Mouse (Mus musculus) CH12.LX (cell line): ENCODE measurements at regions not wholly inside any gene's neighbourhood (a gene's known extent, or its start where the extent isn't known, plus 50 kb on each side); places are given as distances from the start of the nearest gene placed in this dataset.

Source experiments
- BHLHE40 ChIP-seq: IDR thresholded peaks from 2 replicates; pipeline ENCODE4 v1.6.1; 2011; ENCODE audit warnings: mild to moderate bottlenecking, low read depth, low read length, improper control_type of control experiment
- CHD2 ChIP-seq: IDR thresholded peaks from 2 replicates; pipeline ENCODE4 v1.6.1; 2011; ENCODE audit warnings: low read length, improper control_type of control experiment
- CTCF ChIP-seq, 2 experiments: IDR thresholded peaks in 1 of 2; conservative IDR thresholded peaks in 1 of 2; 2 replicates each; pipeline ENCODE4 v1.5.1; 2011 to 2012; ENCODE audit warnings: low read depth in 2 of 2, low read length in 2 of 2, improper control_type of control experiment in 1 of 2, inconsistent platforms in 1 of 2, mild to moderate bottlenecking in 1 of 2, moderate library complexity in 1 of 2
- ELF1 ChIP-seq: IDR thresholded peaks from 2 replicates; pipeline ENCODE4 v1.6.1; 2014; ENCODE audit warnings: low read depth, mild to moderate bottlenecking, inconsistent platforms, low read length, improper control_type of control experiment
- MAZ ChIP-seq: IDR thresholded peaks from 2 replicates; pipeline ENCODE4 v1.6.1; 2012; ENCODE audit warnings: low read depth, mild to moderate bottlenecking, inconsistent platforms, low read length, improper control_type of control experiment, moderate library complexity
- PAX5 ChIP-seq: IDR thresholded peaks from 2 replicates; pipeline ENCODE4 v1.6.1; 2012; ENCODE audit warnings: low read length, inconsistent platforms, mixed read lengths
- USF1 ChIP-seq: IDR thresholded peaks from 2 replicates; pipeline ENCODE4 v1.6.1; 2014; ENCODE audit warnings: low read depth, mild to moderate bottlenecking, inconsistent platforms, low read length, improper control_type of control experiment
- ZNF384 ChIP-seq: IDR thresholded peaks from 2 replicates; pipeline ENCODE4 v1.6.1; 2012; ENCODE audit warnings: low read depth, low read length, improper control_type of control experiment, inconsistent platforms

DNA sequence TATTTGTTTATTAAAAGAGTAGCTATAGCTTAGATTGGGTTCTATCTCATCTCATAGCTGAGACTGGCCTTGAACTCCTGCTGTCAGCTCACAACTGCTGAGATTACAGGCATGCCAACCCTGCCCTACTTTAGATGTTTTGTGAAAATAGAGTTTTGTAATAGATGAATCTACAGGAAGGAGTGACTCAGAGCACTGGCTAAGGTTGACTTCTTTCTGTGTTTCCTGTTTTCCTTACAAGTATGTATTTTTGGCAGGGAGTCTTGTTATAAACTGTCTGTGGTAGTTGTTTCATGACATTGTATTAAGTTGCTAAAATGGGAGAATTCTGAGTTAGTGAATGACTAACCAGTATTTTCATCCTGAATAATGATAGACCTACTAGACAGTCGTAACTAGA is 1224.4 kb upstream of the Cited2 start:
- TF ChIP-seq USF1 (no peak), CTCF (conservative IDR thresholded peaks at IDR 0.05 in 1 of 2, IDR thresholded peaks at IDR 0.05 in 1 of 2; ENCODE audit: low read depth in 2 of 2, low read length in 2 of 2) (no peak), ELF1 (no peak), BHLHE40 (no peak), PAX5 (no peak), MAZ (no peak), ZNF384 (no peak), CHD2 (no peak)
